Mouse (Mus musculus) fat pad, adult 2 months (tissue): Measurements from ENCODE around the gene Hpcal1.
"Not testable (repeated sequence)": the region's sequence is repeated elsewhere in the genome, so short reads cannot be mapped to it uniquely, and the experiment has no call there.

Experiments
- DNase-seq: peaks from one replicate; pipeline ENCODE4 v3.0.0-alpha.2; 2011; ENCODE audit warnings: low read depth, low spot score; ENCODE audit errors: extremely low read depth

Hpcal1 gene

DNA sequence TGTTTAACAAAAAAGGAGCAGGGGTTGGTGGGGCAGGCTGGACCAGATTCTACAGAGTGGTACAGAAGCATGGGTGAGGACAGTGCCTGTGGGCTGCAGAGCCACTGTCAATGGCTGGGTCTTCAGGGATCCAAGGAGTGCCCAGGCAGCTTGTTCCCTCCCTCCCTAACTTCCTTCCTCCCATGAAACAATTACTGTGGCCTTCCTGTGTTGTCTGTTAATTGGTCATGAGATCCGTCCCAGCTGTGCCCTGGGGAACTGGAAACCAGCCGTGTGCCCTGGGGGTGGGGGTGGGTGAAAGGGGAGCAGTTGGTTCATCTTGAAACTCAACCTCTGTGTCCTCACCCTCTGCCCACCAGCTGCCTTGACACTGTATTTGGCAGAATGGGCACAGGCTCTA lies 79.9 kb downstream of the Hpcal1 start:
- no peak for DNase-seq

DNA sequence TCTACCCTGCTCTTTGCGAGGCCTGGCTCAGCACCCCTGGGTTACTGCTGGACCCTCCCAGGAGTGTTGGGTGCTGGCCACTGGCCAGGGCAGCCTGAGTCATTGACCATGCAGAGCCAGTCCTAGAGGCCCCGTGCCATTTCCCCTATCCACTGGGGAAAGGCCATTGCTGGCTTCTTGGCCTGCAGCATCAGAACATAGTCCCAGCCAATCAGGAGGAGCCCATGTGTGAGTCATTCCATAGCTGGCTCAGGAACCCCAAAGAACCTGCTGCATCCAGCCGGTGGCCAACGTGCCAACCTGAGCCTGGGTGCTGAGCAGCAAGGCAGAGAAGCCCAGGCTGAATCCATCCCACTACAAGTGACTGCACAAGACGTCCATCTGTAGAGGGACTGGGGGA lies 83.1 kb downstream of the Hpcal1 start:
- not testable (repeated sequence) for DNase-seq

DNA sequence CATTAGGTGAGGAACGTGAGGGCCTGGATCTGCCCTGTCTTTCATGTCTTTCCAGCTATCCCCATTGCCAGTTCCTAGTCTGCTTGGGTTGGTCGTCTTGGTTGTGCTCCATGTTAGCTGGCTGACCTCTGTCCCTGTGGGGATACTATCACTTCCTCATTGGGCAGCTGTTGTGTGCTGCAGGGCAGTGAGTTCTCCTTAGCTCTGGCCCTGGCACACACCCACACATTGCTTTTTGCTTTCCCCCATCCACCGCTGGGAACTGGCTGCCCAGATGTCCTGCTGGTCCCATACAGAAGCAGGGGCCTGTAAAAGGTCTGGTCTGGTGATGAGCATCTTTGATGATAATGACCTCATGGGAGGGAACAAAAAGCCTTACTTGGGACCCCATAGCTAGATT lies 84.2 kb downstream of the Hpcal1 start:
- DNase-seq = not testable (repeated sequence)

DNA sequence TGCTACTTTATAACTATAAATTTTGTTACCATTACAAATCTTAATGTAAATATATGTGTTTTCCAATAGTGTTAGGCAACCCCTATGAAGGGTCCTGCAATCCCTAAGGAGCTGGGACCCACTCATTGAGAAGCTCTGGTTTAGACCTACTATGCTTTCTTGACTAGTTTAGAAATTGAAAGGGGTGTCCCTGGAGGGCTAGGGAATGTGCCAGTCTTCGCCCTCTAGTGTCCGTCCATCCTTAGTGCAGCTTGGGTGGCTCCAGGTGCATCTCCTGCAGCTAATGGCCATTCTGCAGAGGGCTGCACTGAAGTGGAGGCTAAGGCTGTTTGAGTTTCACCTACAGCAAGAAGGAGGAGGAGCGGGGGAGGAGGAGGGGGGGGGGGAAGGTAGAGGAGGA lies 87.7 kb downstream of the Hpcal1 start:
- DNase-seq = no peak

DNA sequence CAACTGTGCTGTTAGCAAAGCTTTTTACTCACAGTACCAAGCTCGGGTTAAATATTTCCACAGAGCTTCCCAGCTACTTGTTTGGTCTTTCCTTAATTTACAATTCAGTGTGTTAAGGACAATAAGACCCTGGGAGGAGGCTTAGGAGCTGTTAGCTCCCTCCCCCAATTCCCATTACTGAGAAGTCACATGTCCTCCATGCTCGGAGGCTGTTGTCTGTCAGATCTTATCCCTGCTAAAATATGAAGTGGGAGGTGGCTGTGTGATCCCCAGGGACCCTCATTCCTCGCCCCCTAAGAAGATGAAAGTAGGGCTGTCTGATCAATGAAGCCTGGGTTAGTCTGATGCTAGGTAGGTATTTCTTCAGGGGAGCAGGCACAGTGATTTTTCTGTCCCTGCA lies 88.4 kb downstream of the Hpcal1 start:
- no peak for DNase-seq

DNA sequence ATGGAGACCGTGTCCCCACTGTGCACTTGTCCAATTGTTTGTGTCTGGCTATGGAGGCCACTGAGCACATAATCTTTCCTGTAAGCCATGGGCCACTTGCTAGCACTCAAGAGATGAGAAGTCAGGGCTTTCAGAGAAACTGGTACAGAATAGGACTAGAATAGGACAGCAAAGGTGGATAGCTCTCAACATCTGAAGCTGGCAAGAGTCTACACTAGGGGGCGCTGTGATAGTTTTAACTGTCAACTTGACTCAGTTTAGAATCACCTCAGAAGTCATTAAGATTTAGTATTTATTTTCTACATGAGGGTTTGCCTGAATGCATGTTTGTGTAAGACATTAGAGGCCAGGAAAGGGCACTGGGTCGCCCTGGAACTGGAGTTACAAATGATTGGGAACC lies 98.8 kb downstream of the Hpcal1 start:
- DNase-seq = no peak

DNA sequence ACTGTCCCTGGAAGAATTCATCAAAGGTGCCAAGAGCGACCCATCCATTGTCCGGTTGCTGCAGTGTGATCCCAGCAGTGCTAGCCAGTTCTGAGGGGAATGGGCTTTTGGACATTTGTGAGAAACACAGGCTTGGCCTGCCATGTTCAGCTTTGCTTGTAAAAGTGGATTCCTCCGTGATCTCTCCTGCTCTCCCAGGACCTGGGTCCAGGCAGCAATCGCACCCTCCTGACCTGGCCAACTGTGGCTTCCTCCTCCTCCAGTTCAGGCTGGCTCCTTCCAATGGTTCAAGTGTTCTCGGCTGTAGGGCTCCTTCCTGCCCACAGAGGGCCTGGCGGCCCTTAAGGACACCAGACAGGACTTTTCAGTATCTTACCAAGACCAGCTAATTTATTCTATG lies 100.5 kb downstream of the Hpcal1 start:
- DNase-seq = no peak

DNA sequence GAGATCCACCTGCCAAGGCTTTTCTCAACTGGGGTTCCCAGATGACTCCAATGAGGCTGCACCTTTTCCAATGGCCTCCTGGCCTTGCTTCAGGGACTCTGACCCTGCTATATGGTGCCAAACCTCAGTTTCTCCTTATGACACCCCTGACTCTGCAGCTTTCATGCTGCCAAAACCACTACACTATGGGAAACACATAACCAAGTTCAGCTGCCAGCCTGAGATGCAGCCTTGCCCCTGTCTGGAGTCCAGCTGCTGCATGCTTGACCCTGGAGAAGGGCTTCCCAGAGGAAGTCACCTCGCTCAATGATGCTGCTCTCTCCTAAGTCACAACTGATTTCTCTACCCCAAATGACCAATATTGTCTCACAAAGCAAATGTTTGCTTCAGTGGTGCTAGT lies 102.1 kb downstream of the Hpcal1 start:
- no peak for DNase-seq

DNA sequence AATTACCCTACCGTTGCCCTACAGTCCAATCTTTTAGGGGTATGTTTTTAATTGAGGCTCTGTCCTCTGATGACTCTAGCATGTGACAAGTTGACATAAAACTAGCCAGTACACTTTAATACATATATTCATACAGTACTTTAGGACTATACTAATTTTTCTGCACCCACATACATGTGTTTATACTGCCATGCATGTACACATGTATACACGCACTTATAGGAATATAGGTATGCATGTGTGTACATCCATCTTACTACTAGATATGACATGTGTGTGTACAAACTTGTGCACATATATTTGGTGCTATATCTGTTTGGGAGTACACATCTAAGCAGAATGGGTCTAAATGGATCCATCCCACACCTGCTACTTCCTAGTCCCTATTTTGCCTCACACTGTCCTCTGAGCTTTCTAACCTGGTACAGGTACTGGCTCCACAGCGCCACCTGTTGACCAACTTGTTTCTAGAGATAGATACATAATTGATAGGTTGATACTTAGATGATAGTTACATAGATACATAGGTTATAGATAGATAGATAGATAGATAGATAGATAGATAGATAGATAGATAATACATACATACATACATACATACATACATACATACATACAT lies 105.1 kb downstream of the Hpcal1 start:
- no peak for DNase-seq

DNA sequence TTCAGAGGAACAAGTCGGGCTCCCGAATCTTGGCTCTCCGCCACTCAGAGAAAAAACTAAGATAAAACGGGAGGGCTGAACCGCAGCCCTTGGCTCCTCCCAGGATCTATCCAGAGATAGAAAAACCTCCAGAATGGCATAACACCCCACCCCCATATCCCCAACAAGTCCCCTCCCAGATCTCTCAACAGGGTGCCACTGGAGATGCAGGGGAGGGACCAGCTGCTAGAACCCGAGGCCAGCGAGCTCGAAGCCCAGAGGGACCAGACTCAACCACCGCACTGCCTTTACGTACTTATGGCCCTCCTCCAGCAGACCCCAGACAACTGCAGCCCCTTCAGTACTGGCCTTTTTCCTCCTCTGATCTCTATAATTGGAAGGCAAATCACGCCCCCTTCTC lies 107.6 kb downstream of the Hpcal1 start:
- DNase-seq = not testable (repeated sequence)

DNA sequence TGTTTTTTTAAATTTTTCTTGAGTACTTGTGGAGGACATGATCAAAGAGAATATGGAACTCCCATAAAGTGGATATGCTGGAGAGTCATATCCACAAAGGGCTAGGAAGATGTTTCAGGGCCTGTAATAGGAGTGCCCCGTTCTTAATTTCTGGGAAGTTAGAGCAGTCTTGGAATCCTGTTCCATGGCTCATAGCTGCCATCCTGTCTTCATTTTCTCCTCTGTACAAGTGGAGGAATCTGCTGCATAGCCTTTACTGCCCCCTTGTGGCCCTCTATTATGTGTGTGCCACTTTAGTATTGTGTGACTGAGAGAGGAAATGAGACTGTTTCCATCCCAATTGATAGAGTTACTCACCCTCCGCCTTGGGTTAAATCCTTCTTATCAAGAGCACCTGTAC lies 117.9 kb downstream of the Hpcal1 start:
- DNase-seq = no peak

DNA sequence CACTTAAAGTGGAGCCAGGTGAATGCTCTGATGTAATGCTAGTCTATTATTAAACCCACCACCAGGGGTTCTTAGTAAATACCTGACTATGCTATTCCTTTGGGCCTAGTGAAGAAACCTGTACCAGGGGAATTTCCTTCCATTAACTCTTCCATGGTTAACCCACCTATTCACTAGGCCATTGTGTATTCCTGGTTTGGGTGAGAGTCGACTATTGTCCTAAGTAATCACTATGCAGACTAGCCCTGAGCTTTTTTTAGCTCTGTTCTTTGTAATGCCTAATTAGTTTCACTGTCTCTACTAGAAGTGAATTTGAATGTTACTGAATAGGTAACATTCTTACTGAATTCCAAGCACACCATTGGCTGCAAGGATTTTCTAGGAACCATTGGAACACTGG lies 144.6 kb downstream of the Hpcal1 start:
- DNase-seq = not testable (repeated sequence)
